Mouse (Mus musculus) heart, adult 2 months (tissue): Measurements from ENCODE around the gene Pus7.

Source experiments
- CTCF ChIP-seq: fragments of 200-600 bp; IDR thresholded peaks from 2 replicates; pipeline ENCODE4 v1.8.1; 2022; ENCODE audit warnings: antibody characterized with exemption, mild to moderate bottlenecking, moderate library complexity
- EP300 ChIP-seq: fragments of 200-500 bp; IDR thresholded peaks from 2 replicates; pipeline ENCODE4 v1.6.1; 2011; ENCODE audit warnings: low read depth, low read length, control low read depth; ENCODE audit not compliant: insufficient read depth
- POLR2A ChIP-seq: fragments of 200-500 bp; IDR thresholded peaks from 2 replicates; pipeline ENCODE4 v1.6.1; 2011; ENCODE audit warnings: mild to moderate bottlenecking, low read depth, low read length, control low read depth; ENCODE audit not compliant: insufficient read depth

- TF ChIP-seq POLR2A, result no peak
- TF ChIP-seq CTCF, result no peak
- no peak for TF ChIP-seq EP300
These were observed 47.6 kb upstream of the Pus7 start for GRCm38 (mm10) chr5:23830897-23831752.
